Mouse (Mus musculus) midbrain, embryonic 12.5 days (tissue): ENCODE measurements around the gene Ehbp1l1. TPM values are rescaled to one million over a fixed set of nuclear protein-coding genes. Genes with fewer than 3 reads are reported as not detected.

Experiments used
- microRNA-seq: library from miRNA; unstranded; fragments of <30 nt; microRNA quantifications from one replicate; pipeline ENCODE4, GENCODE M21; 2017
- polyA plus RNA-seq: library from polyadenylated mRNA; unstranded; fragments of >200 nt; fragmentation: Nextera tagmentation; extraction: Ambion mirVana; gene quantifications from 2 replicates; pipeline ENCODE4 v1.2.1, GENCODE M21; 2016

Ehbp1l1 gene
- polyA plus RNA-seq, 1 experiment from 2014 or later, result 9.1 TPM

Small RNAs within 50 kb of the gene (microRNA-seq; reads per million reads assigned to microRNA genes)
- not detected for gene Mir6987

Other genes with a start within 250 kb of the Ehbp1l1 start
- 47.7 and 50.1 TPM in 2 replicates for gene Mus81, start 237.9 kb downstream of the Ehbp1l1 start, polyA plus RNA-seq
- gene Cfl1, start 235.9 kb downstream of the Ehbp1l1 start, polyA plus RNA-seq, result 3,169 and 3,187 TPM in 2 replicates
- 0.22 TPM in 1 of 2 replicates, not detected in the other for gene 1700020D05Rik, start 222.5 kb downstream of the Ehbp1l1 start, polyA plus RNA-seq
- 35.9 and 36.0 TPM in 2 replicates for gene Snx32, start 215.8 kb downstream of the Ehbp1l1 start, polyA plus RNA-seq
- gene Ovol1, start 165.7 kb downstream of the Ehbp1l1 start, polyA plus RNA-seq, result 0.08 and 0.14 TPM in 2 replicates
- 2.2 and 2.6 TPM in 2 replicates for gene Ap5b1, start 158.3 kb downstream of the Ehbp1l1 start, polyA plus RNA-seq
- gene Rnaseh2c, start 124.4 kb downstream of the Ehbp1l1 start, polyA plus RNA-seq, result 137 and 165 TPM in 2 replicates
- gene Kat5, start 116.1 kb downstream of the Ehbp1l1 start, polyA plus RNA-seq, result 80.4 and 81.6 TPM in 2 replicates
- 34.2 and 37.6 TPM in 2 replicates for gene Rela, start 88.8 kb downstream of the Ehbp1l1 start, polyA plus RNA-seq
- 18.8 and 20.6 TPM in 2 replicates for gene Sipa1, start 62.6 kb downstream of the Ehbp1l1 start, polyA plus RNA-seq
- 25.4 and 26.2 TPM in 2 replicates for gene Map3k11, start 37.6 kb downstream of the Ehbp1l1 start, polyA plus RNA-seq
- gene Pcnx3, start 37.4 kb downstream of the Ehbp1l1 start, polyA plus RNA-seq, result 34.1 and 37.4 TPM in 2 replicates
- gene Kcnk7, start 21.9 kb downstream of the Ehbp1l1 start, polyA plus RNA-seq, result 0.36 TPM in 1 of 2 replicates, not detected in the other
- gene Fam89b, start 3.3 kb upstream of the Ehbp1l1 start, polyA plus RNA-seq, result 175 and 186 TPM in 2 replicates
- 7.9 and 9.1 TPM in 2 replicates for gene Ltbp3, start 14.6 kb upstream of the Ehbp1l1 start, polyA plus RNA-seq
- 63.6 and 68.4 TPM in 2 replicates for gene Scyl1, start 45.1 kb upstream of the Ehbp1l1 start, polyA plus RNA-seq
- gene Frmd8, start 149.0 kb upstream of the Ehbp1l1 start, polyA plus RNA-seq, result 22.3 and 24.8 TPM in 2 replicates
- gene Slc25a45, start 151.5 kb upstream of the Ehbp1l1 start, polyA plus RNA-seq, result 1.9 and 3.4 TPM in 2 replicates
- 11.1 and 11.4 TPM in 2 replicates for gene Tigd3, start 167.8 kb upstream of the Ehbp1l1 start, polyA plus RNA-seq
- gene Dpf2, start 186.7 kb upstream of the Ehbp1l1 start, polyA plus RNA-seq, result 171 and 185 TPM in 2 replicates
- gene Cdc42ep2, start 198.5 kb upstream of the Ehbp1l1 start, polyA plus RNA-seq, result 3.6 and 3.8 TPM in 2 replicates
- 57.4 and 59.6 TPM in 2 replicates for gene Pola2, start 237.9 kb upstream of the Ehbp1l1 start, polyA plus RNA-seq